Mouse (Mus musculus) cerebellum, postnatal 14 days (tissue): ENCODE measurements around the gene Atad3a.
A peak's percentile ranks its signal among the peaks of the same experiment; 100 is the strongest.

Experiments used
- DNase-seq, 2 experiments: peaks; one replicate each; pipeline ENCODE4 v3.0.0; 2021; ENCODE audit warnings: mixed read lengths in 2 of 2

Atad3a gene

GRCm38 (mm10) chr4:155774971-155775740, 14.3 kb upstream of the Atad3a start:
- peak; percentile 80 to 82 for DNase-seq

- peak; percentile 84 to 90 for DNase-seq
Observed at GRCm38 (mm10) chr4:155774280-155774754, 13.4 kb upstream of the Atad3a start, which contains the start of gene Vwa1. Gene Vwa1, minus strand, starts transcription at chr4:155774698.

- DNase-seq: no peak
Observed at GRCm38 (mm10) chr4:155773335-155774078, 12.6 kb upstream of the Atad3a start.

GRCm38 (mm10) chr4:155772786-155773185, 11.9 kb upstream of the Atad3a start:
- DNase-seq: no peak

GRCm38 (mm10) chr4:155771706-155772105, 10.8 kb upstream of the Atad3a start:
- DNase-seq: no peak

- no peak for DNase-seq
Observed at GRCm38 (mm10) chr4:155770626-155771025, 9.7 kb upstream of the Atad3a start.

DNA sequence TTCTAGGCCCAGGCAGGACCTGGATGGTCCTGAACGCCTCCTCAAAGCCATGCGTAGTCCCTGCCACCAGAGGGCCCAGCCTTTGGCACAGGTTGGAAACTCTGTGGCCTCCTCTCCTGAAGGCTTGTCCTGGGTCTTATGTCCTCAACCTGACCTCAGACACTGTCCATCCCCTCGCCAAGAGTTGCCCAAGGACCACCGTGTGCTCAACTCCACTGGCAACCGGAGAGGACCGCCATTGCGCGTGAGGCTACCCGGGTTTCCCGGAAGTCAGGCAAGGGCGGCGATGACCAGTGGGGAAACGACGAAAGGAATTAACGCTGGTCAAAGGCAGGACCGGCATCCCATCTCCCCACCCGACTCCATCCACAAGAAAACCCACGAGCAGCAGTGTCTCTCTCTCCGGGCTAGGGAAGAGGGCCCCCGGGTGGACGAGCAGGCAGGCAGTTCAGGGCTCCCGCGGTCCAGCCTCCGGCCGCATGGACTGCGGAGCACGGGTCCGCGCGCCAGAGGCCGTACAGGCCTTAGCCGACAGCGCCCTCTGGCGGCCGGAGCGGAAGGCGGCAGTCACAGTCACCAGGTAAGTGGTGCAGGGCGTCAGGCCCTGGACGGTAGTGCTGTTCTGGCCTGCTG, 9.1 kb upstream of the Atad3a start:
- peak; percentile 98 for DNase-seq

DNA sequence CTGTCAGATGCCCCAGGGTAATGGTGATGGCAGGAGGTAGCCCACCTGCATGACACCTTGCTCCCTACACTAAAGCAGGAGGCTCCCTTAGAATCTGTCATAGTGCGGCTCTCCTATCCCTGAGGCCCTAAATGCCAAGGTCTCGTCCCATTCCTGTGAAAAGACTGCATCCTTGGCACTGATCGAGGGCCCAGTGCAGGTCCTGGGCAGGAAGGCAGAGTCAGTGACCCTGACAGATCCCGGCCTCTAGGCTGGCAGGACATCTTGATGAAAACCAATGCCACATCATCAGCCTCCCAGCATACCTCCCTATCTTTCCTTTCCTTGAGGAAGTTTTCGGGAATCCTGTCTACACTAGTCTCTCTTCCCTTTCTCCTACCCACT, 8.6 kb upstream of the Atad3a start:
- DNase-seq: no peak

GRCm38 (mm10) chr4:155762357-155762756, 1.5 kb upstream of the Atad3a start:
- DNase-seq: no peak

GRCm38 (mm10) chr4:155761356-155762099, 635 bp upstream of the Atad3a start:
- DNase-seq: peak; percentile 38 to 58

GRCm38 (mm10) chr4:155759862-155760612, 856 bp downstream of the Atad3a start:
- peak; percentile 45 to 65 for DNase-seq

DNA sequence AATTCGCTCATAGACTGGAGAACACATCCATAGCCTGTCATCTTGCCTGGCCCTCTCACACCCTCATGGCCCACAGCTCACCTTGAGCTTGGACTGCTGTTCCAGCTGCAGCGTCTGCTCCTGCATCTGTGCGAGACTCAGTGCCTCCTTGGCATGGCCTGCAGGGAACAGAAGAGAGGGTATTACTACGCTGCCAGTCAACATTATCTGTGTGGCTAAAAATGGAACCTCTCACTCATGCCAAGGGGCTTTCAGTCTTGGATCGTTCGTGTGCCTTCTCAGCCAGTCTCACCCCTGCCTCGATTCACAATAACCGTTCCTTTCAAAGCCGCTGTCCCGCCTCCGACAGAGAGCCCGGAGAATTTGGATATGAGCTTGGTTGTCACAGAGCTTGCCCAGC, 3.9 kb downstream of the Atad3a start:
- DNase-seq: no peak

DNA sequence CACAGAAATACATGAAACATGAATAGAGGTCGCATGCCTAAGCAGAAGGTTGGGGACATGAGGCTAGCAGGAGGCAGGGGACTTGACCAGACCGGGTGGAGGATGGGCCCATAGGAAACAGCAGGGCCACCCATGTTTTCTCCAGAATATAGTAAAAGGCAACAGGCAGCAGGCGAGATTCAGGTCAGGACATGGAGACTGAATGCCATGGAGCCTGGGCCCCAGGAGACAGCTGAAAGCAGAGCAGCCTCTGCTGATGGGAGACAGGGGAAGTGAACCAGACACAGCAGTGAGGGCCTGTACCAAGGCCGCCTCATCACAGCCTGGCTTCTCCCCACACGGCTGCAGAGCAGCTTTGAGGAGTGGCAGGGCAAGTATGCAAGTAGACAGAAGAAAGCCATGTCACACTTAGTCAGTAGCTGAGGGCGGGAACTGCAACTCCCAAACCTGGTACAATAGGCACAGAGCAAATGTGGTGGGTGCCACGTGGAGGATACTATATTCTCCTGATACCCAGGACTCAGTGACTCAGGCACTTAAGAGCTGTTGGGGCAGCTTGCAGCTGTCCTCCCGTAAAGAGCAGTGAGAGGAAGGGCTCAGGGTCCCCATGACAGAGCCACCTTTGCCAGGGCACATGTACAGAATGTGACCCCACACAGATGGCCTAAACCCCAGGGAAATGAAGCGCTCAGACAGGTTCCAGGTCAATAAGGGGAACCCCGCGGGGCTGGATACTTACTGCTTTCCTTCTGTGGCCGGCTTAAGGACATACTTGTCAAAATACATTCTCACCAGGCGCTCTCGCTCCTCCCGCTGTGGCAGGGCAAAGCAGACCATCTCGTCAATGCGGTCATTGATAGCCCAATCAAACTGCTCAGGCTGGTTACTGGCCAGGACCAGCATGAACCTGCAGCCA, 14.1 kb downstream of the Atad3a start:
- peak; percentile 67 to 72 for DNase-seq

- peak; percentile 78 to 84 for DNase-seq
Observed at GRCm38 (mm10) chr4:155746036-155746548, 14.8 kb downstream of the Atad3a start.

- DNase-seq: no peak
Observed at GRCm38 (mm10) chr4:155745136-155745535, 15.8 kb downstream of the Atad3a start.

DNA sequence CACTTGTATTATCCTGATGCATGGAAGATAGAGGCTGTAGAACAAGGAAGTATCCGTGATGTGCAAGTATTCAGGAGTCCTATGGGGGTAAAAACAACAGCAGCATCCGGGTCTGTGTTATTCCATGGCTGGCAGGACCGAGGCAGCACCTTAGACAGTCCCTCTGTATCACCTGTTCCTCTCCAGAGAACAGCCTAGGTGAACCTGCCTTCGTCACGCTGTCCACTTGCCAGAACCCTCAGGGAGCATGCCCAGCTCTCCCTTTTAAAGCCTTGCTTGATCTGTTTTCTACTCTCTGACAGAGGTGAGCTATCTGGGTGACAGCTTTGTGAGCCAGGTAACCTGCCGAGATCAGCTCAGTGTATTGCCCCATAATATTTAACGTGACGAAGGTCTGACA, 16.4 kb downstream of the Atad3a start:
- peak; percentile 49 to 67 for DNase-seq

GRCm38 (mm10) chr4:155742684-155743083, 18.2 kb downstream of the Atad3a start:
- no peak for DNase-seq

- peak in 1 of 2 experiments; percentile 38 for DNase-seq
Observed at GRCm38 (mm10) chr4:155740681-155741080, 20.2 kb downstream of the Atad3a start.

GRCm38 (mm10) chr4:155739741-155740636, 20.9 kb downstream of the Atad3a start:
- peak; percentile 80 to 83 for DNase-seq
